Mouse (Mus musculus) liver, embryonic 12.5 days (tissue): ENCODE results near the gene Ptpn18. TPM values are rescaled to one million over a fixed set of nuclear protein-coding genes. Genes with fewer than 3 reads are reported as not detected.
"Not testable (repeated sequence)": the region's sequence is repeated elsewhere in the genome, so short reads cannot be mapped to it uniquely, and the experiment has no call there.

Experiments used
- ATAC-seq: fragments of 200-750 bp; cut with Nextera tagmentation; 2 replicates; pipeline ENCODE4 v1.8.0; 2017; ENCODE audit warnings: moderate number of reproducible peaks, mild to moderate bottlenecking, moderate library complexity
- H3K27ac ChIP-seq: fragments of 300-500 bp; sonication (generic); 2 replicates; pipeline ENCODE4 v1.5.1; 2016; ENCODE audit warnings: mild to moderate bottlenecking
- H3K27me3 ChIP-seq: fragments of 300-500 bp; sonication (generic); replicated peaks from 2 replicates; pipeline ENCODE4 v1.6.1; 2016; ENCODE audit warnings: mild to moderate bottlenecking, moderate library complexity
- H3K36me3 ChIP-seq: fragments of 300-500 bp; sonication (generic); 2 replicates; pipeline ENCODE4 v1.6.1; 2016; ENCODE audit warnings: mild to moderate bottlenecking, moderate library complexity
- H3K4me1 ChIP-seq: fragments of 300-500 bp; sonication (generic); 2 replicates; pipeline ENCODE4 v1.6.1; 2016
- H3K4me2 ChIP-seq: fragments of 300-500 bp; sonication (generic); 2 replicates; pipeline ENCODE4 v1.6.1; 2016; ENCODE audit warnings: mild to moderate bottlenecking, moderate library complexity
- H3K4me3 ChIP-seq: fragments of 300-500 bp; sonication (generic); 2 replicates; pipeline ENCODE4 v1.5.1; 2016; ENCODE audit warnings: mild to moderate bottlenecking, moderate library complexity
- H3K9ac ChIP-seq: fragments of 300-500 bp; sonication (generic); 2 replicates; pipeline ENCODE4 v1.6.1; 2016; ENCODE audit warnings: mild to moderate bottlenecking, moderate library complexity
- H3K9me3 ChIP-seq: fragments of 300-500 bp; sonication (generic); replicated peaks from 2 replicates; pipeline ENCODE4 v1.6.1; 2016; ENCODE audit warnings: mild to moderate bottlenecking, moderate library complexity
- WGBS: fragments of 180-500 bp; shearing (Covaris S2); methylation state at CpG from one replicate; pipeline ENCODE4 v1.1.7; 2016; ENCODE audit not compliant: insufficient replicate concordance; 5-methylcytosine and 5-hydroxymethylcytosine counted together
- polyA plus RNA-seq: library from polyadenylated mRNA; unstranded; fragments of >200 nt; fragmentation: Nextera tagmentation; extraction: Ambion mirVana; gene quantifications from 2 replicates; pipeline ENCODE4 v1.2.1, GENCODE M21; 2016

The Ptpn18 gene
- polyA plus RNA-seq, 1 experiment from 2014 or later: 18.6 TPM

DNA sequence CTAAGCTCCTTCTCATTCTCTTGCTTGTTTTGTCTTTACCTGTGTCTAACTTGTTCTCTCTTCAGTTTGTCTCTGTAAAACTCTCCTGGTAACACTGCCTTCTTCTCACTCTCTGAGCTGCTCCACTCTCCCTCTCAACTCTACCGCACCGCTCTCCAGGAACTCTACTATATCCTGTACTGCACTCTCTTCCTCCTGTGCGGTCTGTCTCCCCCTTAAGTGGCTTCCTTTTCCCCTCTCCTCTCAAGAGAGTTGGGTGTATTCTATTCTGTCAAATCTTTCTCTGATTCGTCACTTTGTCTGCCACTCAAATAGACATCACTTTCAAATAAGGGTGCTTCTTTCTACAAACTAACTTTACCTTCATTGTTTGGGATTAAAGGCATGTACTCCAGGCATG is 31.9 kb downstream of the Ptpn18 start:
- no peak overlapping the region for H3K27ac ChIP-seq
- H3K4me3 ChIP-seq: no peak overlapping the region
- no peak overlapping the region for H3K4me2 ChIP-seq
- H3K9me3 ChIP-seq: no peaks in the 10 kb centered on the region
- H3K27me3 ChIP-seq: no peaks in the 10 kb centered on the region
- no peaks in the 10 kb centered on the region for H3K36me3 ChIP-seq
- no peak overlapping the region for H3K9ac ChIP-seq
- no peak for ATAC-seq
- WGBS: 50% methylated on average over 4 of the region's 4 CpGs
- H3K4me1 ChIP-seq: peaks cover 6% of the 10 kb centered on the region; the same call in 1 of the 2 replicates

DNA sequence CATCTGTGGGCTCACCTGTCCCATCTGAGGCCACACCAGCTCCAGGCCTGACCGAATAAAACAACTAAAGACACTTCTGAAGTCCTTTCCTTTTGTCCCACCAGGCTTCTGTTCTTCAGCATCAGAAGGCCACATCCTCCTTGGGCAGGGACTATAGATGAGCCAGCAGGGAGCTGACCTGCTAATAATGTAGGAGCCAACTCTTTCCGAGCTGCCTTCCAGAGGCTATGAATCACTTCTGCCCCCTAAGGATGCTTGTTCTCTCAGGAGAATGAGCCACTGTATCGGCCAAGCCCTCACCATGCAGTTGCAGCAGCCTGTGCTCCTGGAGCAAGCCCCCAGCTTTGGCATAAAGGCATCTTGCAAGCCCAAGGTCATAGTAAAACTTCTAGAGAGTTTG is 43.4 kb downstream of the Ptpn18 start:
- Histone ChIP-seq H3K27ac (no peak overlapping the region), H3K36me3 (no peaks in the 10 kb centered on the region), H3K4me3 (no peak overlapping the region), H3K27me3 (no peaks in the 10 kb centered on the region), H3K4me2 (no peak overlapping the region), H3K4me1 (no peaks in the 10 kb centered on the region), H3K9me3 (no peaks in the 10 kb centered on the region), H3K9ac (no peak overlapping the region)
- WGBS: 66% methylated on average over 3 of the region's 3 CpGs
- no peak for ATAC-seq

DNA sequence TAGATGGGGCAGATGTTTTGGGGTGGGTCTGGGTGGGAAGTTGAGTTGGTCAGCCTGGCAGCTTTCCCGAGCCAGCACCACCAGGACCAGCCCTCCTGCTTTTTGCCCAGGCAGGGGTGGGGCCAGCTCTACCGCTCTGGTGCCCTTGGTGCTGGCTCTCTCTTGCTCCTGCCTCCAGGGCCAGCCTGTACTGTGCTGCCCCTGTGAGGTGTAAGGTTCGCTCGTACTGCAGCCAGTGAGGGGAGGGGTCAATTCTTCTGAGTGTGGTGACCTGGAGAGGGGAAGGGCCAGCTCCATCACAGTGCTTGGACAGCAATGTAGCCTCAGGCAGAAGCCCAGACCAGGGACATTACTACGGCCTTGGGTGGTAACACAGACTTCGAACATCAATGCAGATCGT is 45.7 kb downstream of the Ptpn18 start:
- no peak overlapping the region for H3K27ac ChIP-seq
- no peak overlapping the region for H3K4me2 ChIP-seq
- no peak for ATAC-seq
- no peak overlapping the region for H3K4me3 ChIP-seq
- WGBS: 61% methylated on average over 7 of the region's 7 CpGs
- no peak overlapping the region for H3K9ac ChIP-seq
- H3K4me1 ChIP-seq: peaks cover 3% of the 10 kb centered on the region; the same call in 1 of the 2 replicates
- H3K9me3 ChIP-seq: no peaks in the 10 kb centered on the region
- H3K36me3 ChIP-seq: no peaks in the 10 kb centered on the region
- no peaks in the 10 kb centered on the region for H3K27me3 ChIP-seq

DNA sequence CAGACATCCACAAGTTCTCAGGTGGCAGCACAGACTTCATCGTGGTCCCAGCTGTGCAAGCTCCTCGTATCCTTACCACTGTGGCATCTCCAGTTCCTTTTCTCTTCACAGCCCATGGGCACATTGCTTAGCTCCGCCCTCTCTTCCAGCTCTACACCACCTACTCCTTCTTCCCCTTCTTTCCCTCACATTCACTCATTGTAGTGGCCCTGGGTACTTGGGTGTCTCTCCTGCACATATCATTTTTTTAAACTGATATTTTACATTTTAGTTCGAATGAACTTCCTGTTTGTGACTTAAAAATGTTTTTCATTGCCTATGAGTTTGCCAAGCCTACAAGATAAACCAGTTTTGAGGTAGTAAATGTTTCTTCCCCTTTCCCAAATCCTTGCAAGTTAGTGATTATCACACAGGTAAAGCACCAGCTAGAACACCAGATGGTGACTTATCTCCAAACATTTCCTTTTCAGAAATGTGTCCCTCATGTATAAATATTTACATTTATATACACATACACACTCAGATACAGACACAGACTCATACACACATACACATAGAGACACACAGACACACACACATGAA is 46.5 kb downstream of the Ptpn18 start:
- no peaks in the 10 kb centered on the region for H3K9me3 ChIP-seq
- H3K36me3 ChIP-seq: no peaks in the 10 kb centered on the region
- H3K4me3 ChIP-seq: no peak overlapping the region
- 47% methylated on average over 4 of the region's 4 CpGs for WGBS
- no peak overlapping the region for H3K4me2 ChIP-seq
- H3K27me3 ChIP-seq: no peaks in the 10 kb centered on the region
- ATAC-seq: no peak
- no peak overlapping the region for H3K27ac ChIP-seq
- H3K9ac ChIP-seq: no peak overlapping the region
- H3K4me1 ChIP-seq: peaks cover 8% of the 10 kb centered on the region

DNA sequence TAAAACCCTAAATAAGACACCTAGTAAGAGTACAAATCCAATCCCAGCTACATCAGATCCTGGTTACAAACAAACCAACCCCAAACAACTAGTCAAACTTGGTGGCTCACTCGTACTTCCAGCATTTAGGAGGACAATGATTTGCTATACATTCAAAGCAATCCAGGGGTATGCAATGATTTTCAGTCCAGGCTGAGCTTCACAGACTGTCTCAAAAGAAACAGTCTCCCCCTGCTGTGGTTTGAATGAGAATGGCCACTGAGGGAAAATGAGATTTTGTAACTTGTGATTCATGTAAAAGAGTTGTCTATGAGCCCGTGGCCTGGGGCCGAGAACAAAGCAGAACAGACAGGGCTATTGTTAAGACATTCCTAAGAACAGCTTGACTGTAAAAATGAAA is 48.4 kb downstream of the Ptpn18 start:
- no peak overlapping the region for H3K4me3 ChIP-seq
- ATAC-seq: no peak
- no peak overlapping the region for H3K9ac ChIP-seq
- H3K27me3 ChIP-seq: no peaks in the 10 kb centered on the region
- no peaks in the 10 kb centered on the region for H3K9me3 ChIP-seq
- no peak overlapping the region for H3K4me2 ChIP-seq
- H3K27ac ChIP-seq: no peak overlapping the region
- WGBS: 81% methylated on average over 3 of the region's 3 CpGs
- H3K4me1 ChIP-seq: peaks cover 8% of the 10 kb centered on the region
- no peaks in the 10 kb centered on the region for H3K36me3 ChIP-seq

DNA sequence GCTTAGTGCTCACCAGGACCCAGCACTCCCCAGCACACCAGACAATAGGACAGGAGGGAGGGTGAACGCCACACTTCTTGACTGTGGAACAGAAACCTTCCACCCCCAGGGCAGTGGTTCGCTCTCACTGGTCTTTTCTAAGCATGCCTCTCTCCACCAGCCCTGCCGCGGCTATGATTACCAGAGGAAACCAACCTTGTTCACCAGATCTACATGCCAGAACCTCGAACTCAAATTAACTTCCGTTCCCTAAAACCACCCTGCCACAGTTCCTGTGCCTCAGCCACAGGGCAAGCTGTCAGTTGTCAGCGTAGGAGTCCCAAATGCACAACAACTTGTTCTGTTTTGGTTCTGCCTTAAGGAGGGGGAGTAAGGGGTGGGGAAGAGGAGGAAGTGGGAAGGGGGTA is 51.0 kb downstream of the Ptpn18 start:
- Histone ChIP-seq H3K9ac (no peak overlapping the region), H3K27ac (no peak overlapping the region), H3K9me3 (no peaks in the 10 kb centered on the region), H3K4me1 (peaks cover 8% of the 10 kb centered on the region), H3K36me3 (no peaks in the 10 kb centered on the region), H3K4me2 (peak overlapping the region; percentile 52), H3K4me3 (peak overlapping the region; percentile 23; the same call in 1 of the 2 replicates), H3K27me3 (no peaks in the 10 kb centered on the region)
- ATAC-seq: peak; percentile 22; the same call in 1 of the 2 replicates
- 5% methylated on average over 7 of the region's 7 CpGs for WGBS

DNA sequence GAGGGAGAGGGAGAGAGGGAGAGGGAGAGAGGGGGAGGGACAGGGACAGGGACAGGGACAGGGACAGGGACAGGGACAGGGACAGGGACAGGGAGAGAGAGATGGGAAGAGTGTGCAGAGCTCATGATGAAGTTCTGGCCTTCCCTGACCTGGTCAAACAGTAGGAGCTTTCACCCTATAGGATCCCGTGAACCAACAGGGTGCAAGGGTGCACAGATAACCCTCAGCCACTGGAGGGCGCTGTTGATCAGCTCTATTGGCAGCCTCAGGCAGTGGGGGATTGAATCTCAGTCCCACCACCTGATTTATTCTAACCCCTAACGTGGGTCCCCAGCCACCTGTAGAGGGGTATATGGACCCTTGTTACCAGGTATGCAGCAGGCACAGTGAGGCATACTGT is 51.5 kb downstream of the Ptpn18 start:
- Histone ChIP-seq H3K4me3 (no peak overlapping the region), H3K27me3 (no peaks in the 10 kb centered on the region), H3K36me3 (no peaks in the 10 kb centered on the region), H3K4me2 (peak overlapping the region; percentile 52), H3K9ac (no peak overlapping the region), H3K4me1 (peaks cover 8% of the 10 kb centered on the region), H3K27ac (no peak overlapping the region), H3K9me3 (no peaks in the 10 kb centered on the region)
- peak; percentile 44 for ATAC-seq
- 1% methylated on average over 3 of the region's 3 CpGs for WGBS

DNA sequence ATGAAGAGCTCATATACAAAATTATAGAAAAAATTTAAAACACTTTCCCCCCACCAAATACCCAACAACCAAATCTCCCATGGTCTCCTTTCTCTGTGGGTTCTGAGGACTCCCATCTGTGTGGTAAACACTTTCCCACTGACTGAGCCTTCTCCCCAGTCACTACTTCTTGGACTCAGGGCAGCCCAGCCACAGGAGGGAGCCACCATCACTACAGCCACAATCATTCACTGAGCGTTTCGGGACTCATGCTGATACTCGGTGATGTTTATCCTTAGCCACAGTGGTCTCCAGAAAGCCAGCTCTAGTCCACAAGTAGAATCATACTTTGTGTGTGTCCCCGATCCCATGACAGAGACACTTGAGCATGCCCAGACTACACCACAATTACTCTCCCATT is 53.5 kb downstream of the Ptpn18 start:
- Histone ChIP-seq H3K9ac (no peak overlapping the region), H3K27me3 (no peaks in the 10 kb centered on the region), H3K4me3 (no peak overlapping the region), H3K4me1 (peaks cover 8% of the 10 kb centered on the region), H3K4me2 (no peak overlapping the region), H3K36me3 (no peaks in the 10 kb centered on the region), H3K27ac (no peak overlapping the region), H3K9me3 (no peaks in the 10 kb centered on the region)
- WGBS: 62% methylated on average over 4 of the region's 4 CpGs
- ATAC-seq: no peak

DNA sequence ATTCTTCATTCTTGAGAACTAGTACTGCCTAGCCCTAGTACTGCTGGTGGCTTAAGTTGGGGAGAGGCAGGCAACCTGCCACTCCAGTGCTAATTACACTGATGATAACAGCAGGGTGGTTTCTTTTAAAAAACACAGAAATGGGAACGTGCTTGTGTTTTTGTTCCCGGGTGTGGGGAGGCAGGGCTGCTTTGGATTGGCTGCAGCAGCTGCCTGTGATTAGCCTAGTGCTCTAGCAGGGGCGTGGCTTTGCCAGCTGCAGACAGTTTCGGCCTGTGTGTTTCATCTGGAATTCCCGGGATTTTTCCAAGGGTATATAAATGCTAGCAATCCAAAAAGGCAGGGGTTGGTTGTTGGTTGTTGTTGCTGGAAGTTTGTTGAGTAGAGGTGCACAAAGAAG is 57.0 kb downstream of the Ptpn18 start:
- Histone ChIP-seq H3K9ac (no peak overlapping the region), H3K27me3 (no peaks in the 10 kb centered on the region), H3K4me1 (no peaks in the 10 kb centered on the region), H3K36me3 (no peaks in the 10 kb centered on the region), H3K27ac (no peak overlapping the region), H3K4me3 (no peak overlapping the region), H3K9me3 (no peaks in the 10 kb centered on the region), H3K4me2 (no peak overlapping the region)
- WGBS: 27% methylated on average over 5 of the region's 5 CpGs
- no peak for ATAC-seq

DNA sequence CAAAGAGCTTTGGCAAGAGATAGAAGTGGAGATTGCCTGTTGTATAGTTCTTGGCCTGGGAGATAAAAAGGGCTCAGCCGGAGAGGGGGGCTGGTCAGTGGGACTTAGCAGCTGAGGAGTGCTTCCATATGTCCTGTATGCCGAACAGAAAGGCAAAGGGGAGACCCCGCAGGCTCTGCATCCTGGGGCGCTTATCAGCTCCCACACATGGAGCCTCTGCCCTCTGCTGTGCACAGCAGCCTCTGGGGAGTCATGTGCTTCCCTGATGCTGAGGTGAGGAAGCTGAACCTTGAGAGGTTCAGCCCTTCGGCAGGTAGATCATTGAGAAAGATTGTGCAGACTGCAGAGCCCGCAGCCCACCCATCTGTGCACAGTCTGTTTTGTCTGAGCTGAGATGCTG is 57.7 kb downstream of the Ptpn18 start:
- 16% methylated on average over 6 of the region's 6 CpGs for WGBS
- not testable (repeated sequence) for ATAC-seq, H3K9me3 ChIP-seq

DNA sequence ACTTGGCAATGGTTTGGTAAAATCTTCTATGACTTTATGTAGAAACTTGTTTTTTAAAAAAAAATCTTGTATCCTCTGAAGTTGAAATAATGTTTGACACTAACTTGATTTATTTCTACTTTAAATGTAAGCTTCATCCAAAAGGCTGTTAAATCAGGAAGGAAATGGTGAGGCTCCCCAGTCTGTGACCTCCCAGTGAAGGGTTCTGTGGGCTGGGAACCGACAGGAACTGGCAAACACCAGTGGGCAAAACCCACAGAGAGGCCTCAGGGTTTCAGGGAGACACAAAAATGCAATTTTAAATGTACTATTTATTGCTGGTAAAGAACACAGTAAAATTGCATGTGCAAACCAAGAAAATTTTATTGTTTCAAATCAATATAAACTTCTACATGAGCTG is 58.2 kb downstream of the Ptpn18 start:
- WGBS: 17% methylated on average over 1 of the region's 1 CpGs
- not testable (repeated sequence) for H3K9ac ChIP-seq, H3K4me3 ChIP-seq, H3K27me3 ChIP-seq, H3K4me2 ChIP-seq, ATAC-seq, H3K36me3 ChIP-seq, H3K27ac ChIP-seq, H3K9me3 ChIP-seq, H3K4me1 ChIP-seq

More for the DNA sequence above, 57.7 kb downstream of the Ptpn18 start:
- not testable (repeated sequence) for H3K36me3 ChIP-seq, H3K4me1 ChIP-seq, H3K9ac ChIP-seq, H3K4me2 ChIP-seq, H3K27me3 ChIP-seq, H3K27ac ChIP-seq, H3K4me3 ChIP-seq

DNA sequence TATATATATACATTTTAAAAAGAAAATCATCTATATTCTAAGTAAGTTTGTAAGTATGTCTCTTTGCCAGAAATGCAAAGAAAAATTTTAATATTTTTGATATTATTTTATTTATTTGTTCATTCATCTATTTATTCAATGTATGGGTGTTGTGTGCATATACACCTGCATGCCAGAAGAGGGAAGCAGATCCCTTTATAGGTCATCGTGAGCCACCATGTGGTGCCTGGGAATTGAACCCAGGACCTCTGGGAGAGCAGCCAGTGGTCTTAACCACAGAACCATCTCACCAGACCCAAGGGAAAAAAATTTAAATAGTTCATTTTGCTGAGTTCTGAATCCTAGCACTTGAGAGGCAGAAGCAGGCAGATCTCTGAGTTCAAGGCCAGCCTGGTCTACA is 58.7 kb downstream of the Ptpn18 start:
- no peaks in the 10 kb centered on the region for H3K9me3 ChIP-seq
- ATAC-seq: no peak
- H3K36me3 ChIP-seq: no peaks in the 10 kb centered on the region
- H3K27ac ChIP-seq: no peak overlapping the region
- WGBS: 55% methylated on average over 1 of the region's 1 CpGs
- H3K27me3 ChIP-seq: no peaks in the 10 kb centered on the region
- no peak overlapping the region for H3K4me2 ChIP-seq
- H3K4me1 ChIP-seq: no peaks in the 10 kb centered on the region
- H3K9ac ChIP-seq: no peak overlapping the region
- H3K4me3 ChIP-seq: no peak overlapping the region

DNA sequence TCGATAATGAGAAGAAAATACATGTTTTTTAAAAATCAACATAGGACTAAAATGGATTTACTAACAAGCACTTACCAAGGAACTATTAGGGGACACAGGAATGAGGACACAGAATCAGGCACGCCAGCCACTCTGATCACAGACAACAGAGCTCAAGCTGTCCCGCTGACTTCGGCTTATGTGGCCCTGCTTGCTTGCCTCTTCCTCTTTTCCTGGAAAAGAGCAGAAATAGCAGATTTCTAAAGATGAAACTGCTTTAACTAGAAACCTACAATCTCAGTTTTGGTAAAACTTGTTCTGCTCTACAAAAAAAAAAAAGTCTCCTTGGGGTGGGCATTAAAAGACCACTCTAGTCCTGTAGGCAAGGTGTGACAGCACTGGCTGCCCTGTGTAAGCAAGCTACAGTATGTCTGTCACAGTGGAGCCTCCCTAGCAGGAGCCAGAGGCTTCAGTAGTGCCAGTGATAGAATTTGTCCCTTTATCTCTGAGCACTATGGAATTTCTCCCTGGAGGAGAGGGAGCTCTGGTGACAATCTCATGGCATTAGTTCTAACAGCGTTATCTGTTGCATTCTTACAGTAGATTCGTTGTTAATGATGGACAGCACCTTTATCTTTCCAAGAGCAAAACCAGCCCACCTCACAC is 62.8 kb downstream of the Ptpn18 start:
- no peak overlapping the region for H3K27ac ChIP-seq

More for the DNA sequence above, 62.8 kb downstream of the Ptpn18 start:
- Histone ChIP-seq H3K36me3 (no peaks in the 10 kb centered on the region), H3K9me3 (no peaks in the 10 kb centered on the region), H3K27me3 (no peaks in the 10 kb centered on the region), H3K9ac (no peak overlapping the region), H3K4me3 (no peak overlapping the region), H3K4me1 (no peaks in the 10 kb centered on the region), H3K4me2 (no peak overlapping the region)
- ATAC-seq: no peak
- WGBS: 23% methylated on average over 6 of the region's 6 CpGs
